Mouse (Mus musculus) megakaryocyte, embryonic 14.5 days (primary cell): ENCODE measurements at regions not wholly inside any gene's neighbourhood (a gene's known extent, or its start where the extent isn't known, plus 50 kb on each side); places are given as distances from the start of the nearest gene placed in this dataset.

ENCODE experiments used
- FLI1 ChIP-seq: IDR thresholded peaks from 2 replicates; pipeline ENCODE4 v1.6.1; 2012; ENCODE audit warnings: low read length, inconsistent platforms, mixed read lengths
- GATA1 ChIP-seq: IDR thresholded peaks from 3 replicates; pipeline ENCODE4 v1.6.1; 2012; ENCODE audit warnings: mixed read lengths, low read length, inconsistent platforms, borderline replicate concordance

- TF ChIP-seq GATA1 (no peak), FLI1 (no peak)
Measured at GRCm38 (mm10) chr7:137609752-137610151, 172.3 kb downstream of the Glrx3 start.
